Mouse (Mus musculus): ENCODE measurements around the gene Trp53bp2. TPM values are rescaled to one million over a fixed set of nuclear protein-coding genes. Genes with fewer than 3 reads are reported as not detected.

The Trp53bp2 gene
- polyA plus RNA-seq, 1 experiment from 2014 or later = 34.1 TPM

GRCm38 (mm10) chr1:182499443-182500089, 90.6 kb downstream of the Trp53bp2 start:
- Histone ChIP-seq H3K36me3 (replicated peaks) (peaks cover 40% of the 10 kb centered on the region), H3K4me1 (peaks cover 32% of the 10 kb centered on the region), H3K27me3 (replicated peaks; ENCODE audit: low read depth, poor library complexity, severe bottlenecking) (no peaks in the 10 kb centered on the region), H3K9me3 (no peaks in the 10 kb centered on the region), H3K27ac (replicated peaks) (no peak overlapping the region), H3K4me3 (no peak overlapping the region)
- no peak for DNase-seq (ENCODE audit: low spot score)
- 85% methylated on average over 9 of the region's 9 CpGs for WGBS

GRCm38 (mm10) chr1:182500224-182500623, 91.3 kb downstream of the Trp53bp2 start:
- peaks cover 43% of the 10 kb centered on the region for H3K36me3 ChIP-seq (replicated peaks)
- H3K4me3 ChIP-seq = no peak overlapping the region
- WGBS = 71% methylated on average over 4 of the region's 4 CpGs
- H3K27me3 ChIP-seq (replicated peaks; ENCODE audit: low read depth, poor library complexity, severe bottlenecking) = no peaks in the 10 kb centered on the region
- no peak overlapping the region for H3K27ac ChIP-seq (replicated peaks)
- H3K9me3 ChIP-seq = no peaks in the 10 kb centered on the region
- no peak for DNase-seq (ENCODE audit: low spot score)
- peaks cover 33% of the 10 kb centered on the region for H3K4me1 ChIP-seq

- H3K36me3 ChIP-seq (replicated peaks) = peaks cover 48% of the 10 kb centered on the region
- H3K27ac ChIP-seq (replicated peaks) = no peak overlapping the region
- peaks cover 33% of the 10 kb centered on the region for H3K4me1 ChIP-seq
- 87% methylated on average over 4 of the region's 4 CpGs for WGBS
- H3K4me3 ChIP-seq = no peak overlapping the region
- no peak for DNase-seq (ENCODE audit: low spot score)
- H3K27me3 ChIP-seq (replicated peaks; ENCODE audit: low read depth, poor library complexity, severe bottlenecking) = no peaks in the 10 kb centered on the region
- H3K9me3 ChIP-seq = no peaks in the 10 kb centered on the region
Observed at GRCm38 (mm10) chr1:182500843-182501242, 91.9 kb downstream of the Trp53bp2 start.

- Histone ChIP-seq H3K27me3 (replicated peaks; ENCODE audit: low read depth, poor library complexity, severe bottlenecking) (no peaks in the 10 kb centered on the region), H3K4me3 (no peak overlapping the region), H3K9me3 (no peaks in the 10 kb centered on the region), H3K36me3 (replicated peaks) (peaks cover 56% of the 10 kb centered on the region), H3K27ac (replicated peaks) (no peak overlapping the region), H3K4me1 (peaks cover 24% of the 10 kb centered on the region)
- DNase-seq (ENCODE audit: low spot score) = no peak
- WGBS = 86% methylated on average over 7 of the region's 7 CpGs
Observed at GRCm38 (mm10) chr1:182501815-182502405, 92.9 kb downstream of the Trp53bp2 start.

- Histone ChIP-seq H3K36me3 (replicated peaks) (peaks cover 56% of the 10 kb centered on the region), H3K27ac (replicated peaks) (no peak overlapping the region), H3K9me3 (no peaks in the 10 kb centered on the region), H3K27me3 (replicated peaks; ENCODE audit: low read depth, poor library complexity, severe bottlenecking) (no peaks in the 10 kb centered on the region), H3K4me1 (peaks cover 19% of the 10 kb centered on the region), H3K4me3 (no peak overlapping the region)
- DNase-seq (ENCODE audit: low spot score) = no peak
- WGBS = 81% methylated on average over 7 of the region's 7 CpGs
Observed at GRCm38 (mm10) chr1:182502491-182503050, 93.6 kb downstream of the Trp53bp2 start.

- H3K9me3 ChIP-seq = no peaks in the 10 kb centered on the region
- no peak overlapping the region for H3K4me3 ChIP-seq
- no peaks in the 10 kb centered on the region for H3K27me3 ChIP-seq (replicated peaks; ENCODE audit: low read depth, poor library complexity, severe bottlenecking)
- no peak for DNase-seq (ENCODE audit: low spot score)
- H3K4me1 ChIP-seq = peaks cover 19% of the 10 kb centered on the region
- WGBS = 89% methylated on average over 13 of the region's 13 CpGs
- no peak overlapping the region for H3K27ac ChIP-seq (replicated peaks)
- H3K36me3 ChIP-seq (replicated peaks) = peaks cover 56% of the 10 kb centered on the region
Observed at GRCm38 (mm10) chr1:182503206-182503900, 94.4 kb downstream of the Trp53bp2 start.

- peaks cover 65% of the 10 kb centered on the region for H3K36me3 ChIP-seq (replicated peaks)
- H3K4me3 ChIP-seq = no peak overlapping the region
- H3K9me3 ChIP-seq = no peaks in the 10 kb centered on the region
- peaks cover 24% of the 10 kb centered on the region for H3K4me1 ChIP-seq
- H3K27ac ChIP-seq (replicated peaks) = no peak overlapping the region
- H3K27me3 ChIP-seq (replicated peaks; ENCODE audit: low read depth, poor library complexity, severe bottlenecking) = no peaks in the 10 kb centered on the region
- no peak for DNase-seq (ENCODE audit: low spot score)
- WGBS = 43% methylated on average over 4 of the region's 4 CpGs
Observed at GRCm38 (mm10) chr1:182504223-182504622, 95.3 kb downstream of the Trp53bp2 start.

- Histone ChIP-seq H3K36me3 (replicated peaks) (peaks cover 65% of the 10 kb centered on the region), H3K9me3 (no peaks in the 10 kb centered on the region), H3K27ac (replicated peaks) (no peak overlapping the region), H3K4me3 (no peak overlapping the region), H3K27me3 (replicated peaks; ENCODE audit: low read depth, poor library complexity, severe bottlenecking) (no peaks in the 10 kb centered on the region), H3K4me1 (peaks cover 26% of the 10 kb centered on the region)
- 87% methylated on average over 3 of the region's 3 CpGs for WGBS
- no peak for DNase-seq (ENCODE audit: low spot score)
Observed at GRCm38 (mm10) chr1:182505291-182505690, 96.3 kb downstream of the Trp53bp2 start.

- H3K4me3 ChIP-seq = no peak overlapping the region
- H3K4me1 ChIP-seq = peaks cover 26% of the 10 kb centered on the region
- WGBS = 66% methylated on average over 7 of the region's 7 CpGs
- DNase-seq (ENCODE audit: low spot score) = no peak
- no peaks in the 10 kb centered on the region for H3K9me3 ChIP-seq
- peaks cover 65% of the 10 kb centered on the region for H3K36me3 ChIP-seq (replicated peaks)
- H3K27me3 ChIP-seq (replicated peaks; ENCODE audit: low read depth, poor library complexity, severe bottlenecking) = no peaks in the 10 kb centered on the region
- H3K27ac ChIP-seq (replicated peaks) = no peak overlapping the region
Observed at GRCm38 (mm10) chr1:182506229-182506986, 97.4 kb downstream of the Trp53bp2 start.

GRCm38 (mm10) chr1:182509110-182509797, 100.3 kb downstream of the Trp53bp2 start:
- no peak for DNase-seq (ENCODE audit: low spot score)
- H3K36me3 ChIP-seq (replicated peaks) = peaks cover 73% of the 10 kb centered on the region
- no peak overlapping the region for H3K27ac ChIP-seq (replicated peaks)
- H3K9me3 ChIP-seq = no peaks in the 10 kb centered on the region
- H3K4me1 ChIP-seq = peaks cover 19% of the 10 kb centered on the region
- no peaks in the 10 kb centered on the region for H3K27me3 ChIP-seq (replicated peaks; ENCODE audit: low read depth, poor library complexity, severe bottlenecking)
- no peak overlapping the region for H3K4me3 ChIP-seq
- WGBS = 77% methylated on average over 10 of the region's 10 CpGs

- Histone ChIP-seq H3K27ac (replicated peaks) (no peak overlapping the region), H3K4me1 (peaks cover 20% of the 10 kb centered on the region), H3K27me3 (replicated peaks; ENCODE audit: low read depth, poor library complexity, severe bottlenecking) (no peaks in the 10 kb centered on the region), H3K36me3 (replicated peaks) (peaks cover 68% of the 10 kb centered on the region), H3K4me3 (no peak overlapping the region), H3K9me3 (no peaks in the 10 kb centered on the region)
- no peak for DNase-seq (ENCODE audit: low spot score)
- 82% methylated on average over 2 of the region's 2 CpGs for WGBS
Observed at GRCm38 (mm10) chr1:182511073-182511472, 102.1 kb downstream of the Trp53bp2 start.

GRCm38 (mm10) chr1:182511778-182512177, 102.8 kb downstream of the Trp53bp2 start:
- Histone ChIP-seq H3K4me1 (peaks cover 27% of the 10 kb centered on the region), H3K4me3 (no peak overlapping the region), H3K9me3 (no peaks in the 10 kb centered on the region), H3K27me3 (replicated peaks; ENCODE audit: low read depth, poor library complexity, severe bottlenecking) (no peaks in the 10 kb centered on the region), H3K36me3 (replicated peaks) (peaks cover 61% of the 10 kb centered on the region), H3K27ac (replicated peaks) (no peak overlapping the region)
- no peak for DNase-seq (ENCODE audit: low spot score)
- 61% methylated on average over 8 of the region's 8 CpGs for WGBS

Measured in embryonic facial prominence, embryonic 10.5 days (tissue).